Mouse (Mus musculus): Measurements from ENCODE around the gene Itpkc.

Itpkc gene

DNA sequence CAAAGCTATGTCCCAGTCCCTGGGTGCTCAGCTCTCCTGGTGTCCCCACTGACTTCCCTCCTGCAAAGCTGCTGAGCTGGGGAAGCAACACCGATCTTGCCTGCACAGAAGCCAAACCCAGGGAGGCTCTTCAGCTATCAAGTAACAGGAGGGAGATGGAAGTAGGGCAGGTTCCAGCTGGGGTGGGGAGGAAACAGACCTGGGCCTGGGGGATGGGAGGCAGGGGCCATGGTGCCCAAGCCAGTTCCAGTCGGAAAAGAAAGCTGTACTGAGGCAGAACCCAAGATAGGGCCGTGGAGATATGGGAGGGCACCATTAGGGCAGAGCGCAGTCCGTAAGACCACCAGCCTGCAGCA is 65.0 kb downstream of the Itpkc start:
- DNase-seq, result no peak

DNA sequence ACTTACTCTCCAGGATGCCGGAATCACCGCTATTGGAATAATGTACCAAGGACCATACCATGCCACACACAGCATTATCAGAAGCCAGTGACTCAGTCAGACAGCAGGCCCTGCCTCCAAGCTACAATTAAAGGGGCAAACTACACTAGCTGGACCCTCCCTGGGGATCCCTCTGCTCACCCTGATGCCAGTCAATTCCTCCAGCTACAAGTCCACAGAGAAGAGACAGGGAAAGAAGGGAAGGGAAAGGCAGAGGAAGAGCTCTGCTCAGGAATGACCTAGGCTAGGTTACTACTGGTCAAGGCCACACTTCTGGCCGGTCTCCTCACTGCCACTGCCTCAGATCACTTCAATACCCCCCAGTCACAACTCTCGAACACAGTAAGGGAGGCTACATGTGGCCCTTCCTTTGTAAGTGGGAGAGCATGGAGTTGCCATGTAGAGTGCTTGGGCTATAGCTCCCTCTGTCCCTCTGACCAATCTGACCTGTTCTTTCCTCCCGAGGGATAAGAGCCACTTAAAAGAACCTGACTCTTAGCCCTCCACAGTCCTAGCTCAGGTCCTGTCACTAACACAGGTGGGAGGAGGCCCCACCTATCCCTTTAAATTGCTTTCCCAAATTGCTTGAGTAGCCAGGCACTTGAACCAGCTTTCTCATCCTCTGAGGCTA is 65.5 kb downstream of the Itpkc start:
- no peak for DNase-seq

DNA sequence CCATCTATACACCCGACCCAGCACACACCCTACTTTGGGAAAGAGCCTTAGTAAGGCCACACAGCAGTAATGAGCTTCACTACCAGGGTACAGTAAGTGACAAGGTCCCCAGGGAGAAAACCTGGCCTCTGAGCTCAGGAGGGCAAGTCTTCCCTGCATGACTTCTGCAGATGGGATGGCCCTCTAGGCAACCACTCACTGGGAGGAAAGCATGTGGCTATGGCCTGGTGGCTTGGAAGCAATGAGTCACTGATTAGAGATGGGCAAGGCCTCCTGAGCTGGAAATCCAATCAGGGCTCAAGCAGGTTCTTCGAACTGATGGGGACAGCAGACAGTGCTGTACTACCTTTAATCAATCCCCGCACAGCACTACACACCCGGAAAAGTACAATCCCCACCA is 66.7 kb downstream of the Itpkc start:
- no peak for DNase-seq

DNA sequence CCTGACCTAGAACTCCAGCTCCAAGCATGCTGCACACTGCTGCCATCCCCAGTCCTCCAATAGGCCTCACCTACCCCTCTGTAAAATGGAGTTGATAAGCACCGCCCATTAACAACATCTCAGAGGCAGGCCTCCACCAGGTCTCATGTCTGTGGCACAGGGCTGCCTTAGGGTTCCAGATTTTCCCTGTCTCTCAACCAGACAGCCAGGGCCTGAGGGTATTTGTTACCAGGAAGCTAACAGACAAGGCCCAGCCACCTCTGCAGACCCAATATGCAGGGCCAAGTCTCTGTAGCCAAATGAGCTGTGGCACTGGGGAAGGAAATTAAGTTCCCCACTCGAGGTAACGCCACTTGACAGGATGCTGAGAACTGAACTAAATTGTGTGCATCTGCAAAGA is 67.5 kb downstream of the Itpkc start:
- DNase-seq, result no peak

DNA sequence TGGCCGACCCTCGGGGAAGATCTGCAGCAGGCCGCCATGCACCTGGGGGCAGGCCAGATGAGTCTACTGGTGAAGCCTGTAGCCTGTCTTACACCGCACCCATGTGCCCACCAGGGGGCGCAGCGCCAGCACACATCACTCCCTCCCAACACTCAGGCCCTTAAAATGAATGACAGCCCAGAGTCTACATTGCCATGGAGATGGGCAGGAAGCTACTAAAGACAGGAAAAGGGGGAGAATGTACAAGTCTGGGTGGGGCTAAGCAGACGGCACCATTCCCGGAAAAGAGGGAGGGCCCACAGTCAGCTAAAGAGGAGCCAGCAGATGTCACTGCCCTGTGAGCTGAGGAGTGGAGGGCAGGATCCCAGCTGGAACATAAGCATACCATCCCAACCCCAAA is 68.6 kb downstream of the Itpkc start:
- DNase-seq, result peak; percentile 88

DNA sequence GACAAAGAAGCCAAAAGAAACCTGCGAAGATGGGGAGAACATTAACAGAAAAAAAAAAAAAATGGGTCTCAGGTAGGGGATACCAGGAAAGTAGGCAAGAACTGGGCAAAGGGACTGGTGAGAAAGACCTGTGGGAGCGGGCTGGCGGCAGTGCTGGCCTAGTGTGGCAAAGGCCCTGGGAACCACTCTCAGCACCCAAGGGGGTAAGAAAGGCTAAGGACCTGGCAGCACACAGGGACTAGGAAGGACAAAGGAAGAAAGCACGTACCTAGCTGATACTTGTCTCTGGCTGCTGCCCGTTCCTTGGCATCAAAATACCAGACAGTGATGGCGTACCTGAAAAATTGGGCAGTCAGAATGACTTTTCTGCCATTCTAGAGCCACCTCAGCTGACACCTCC is 69.2 kb downstream of the Itpkc start:
- DNase-seq, result no peak

DNA sequence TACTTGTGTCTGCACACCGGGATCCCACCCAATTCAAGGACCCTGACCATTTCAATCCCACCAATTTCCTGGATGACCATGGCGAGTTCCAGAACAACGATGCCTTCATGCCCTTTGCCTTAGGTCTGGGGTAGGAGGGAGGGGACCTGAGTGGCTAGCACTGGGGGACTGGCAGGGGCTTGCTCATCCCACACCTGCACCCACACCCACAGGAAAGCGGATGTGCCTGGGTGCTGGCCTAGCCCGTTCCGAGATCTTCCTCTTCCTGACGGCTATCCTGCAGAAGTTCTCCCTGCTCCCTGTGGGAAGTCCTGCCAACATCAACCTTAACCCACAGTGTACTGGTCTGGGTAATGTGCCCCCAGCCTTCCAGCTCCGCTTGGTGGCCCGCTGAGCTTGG is 70.3 kb downstream of the Itpkc start:
- no peak for DNase-seq
